Mouse (Mus musculus) ES-E14 (cell line): Measurements from ENCODE around the gene Ptprcap. TPM values are rescaled to one million over a fixed set of nuclear protein-coding genes. Genes with fewer than 3 reads are reported as not detected.

Experiments used
- DNase-seq: peaks from one replicate; pipeline ENCODE4 v3.0.0-alpha.2; 2013; ENCODE audit warnings: low read depth, low spot score
- H3K27ac ChIP-seq: 2 replicates; pipeline ENCODE4 v1.5.1; 2012; ENCODE audit warnings: low read depth, mild to moderate bottlenecking, low read length, moderate library complexity, mixed read lengths; ENCODE audit not compliant: poor library complexity, insufficient read depth, severe bottlenecking
- H3K36me3 ChIP-seq: 2 replicates; pipeline ENCODE4 v1.6.1; 2012; ENCODE audit warnings: mild to moderate bottlenecking, low read length, moderate library complexity, mixed read lengths; ENCODE audit not compliant: control insufficient read depth, poor library complexity, insufficient read depth, severe bottlenecking
- H3K4me1 ChIP-seq, 2 experiments: fragments of 150-350 bp in 1 of 2; sonication (generic) in 1 of 2; 2 replicates each; pipeline ENCODE4 v1.6.1; 2012; ENCODE audit warnings: low read length in 2 of 2, mild to moderate bottlenecking in 1 of 2, mixed read lengths in 1 of 2; ENCODE audit not compliant: control insufficient read depth in 2 of 2, insufficient read depth in 2 of 2, poor library complexity in 1 of 2
- H3K4me3 ChIP-seq, 2 experiments: fragments of 150-350 bp in 1 of 2; sonication (generic) in 1 of 2; 2 replicates each; pipeline ENCODE4 v1.5.1; 2012; ENCODE audit warnings: low read length in 2 of 2, low read depth in 1 of 2, mild to moderate bottlenecking in 1 of 2, mixed read lengths in 1 of 2; ENCODE audit not compliant: insufficient read depth in 1 of 2, poor library complexity in 1 of 2, severe bottlenecking in 1 of 2
- H3K9ac ChIP-seq: 2 replicates; pipeline ENCODE4 v1.6.1; 2012; ENCODE audit warnings: low read depth, mild to moderate bottlenecking, low read length, mixed read lengths; ENCODE audit not compliant: poor library complexity, insufficient read depth, severe bottlenecking
- H3K9me3 ChIP-seq: fragments of 150-350 bp; sonication (generic); 2 replicates; pipeline ENCODE4 v1.6.1; 2012; ENCODE audit warnings: low read depth, mild to moderate bottlenecking, low read length; ENCODE audit not compliant: control insufficient read depth, insufficient read depth
- CHD2 ChIP-seq: IDR thresholded peaks from 2 replicates; pipeline ENCODE4 v1.6.1; 2014; ENCODE audit warnings: mild to moderate bottlenecking, low read depth, low read length, inconsistent platforms
- HCFC1 ChIP-seq: IDR thresholded peaks from 2 replicates; pipeline ENCODE4 v1.6.1; 2012; ENCODE audit warnings: low read length, inconsistent platforms, borderline replicate concordance; ENCODE audit not compliant: insufficient read depth
- MAFK ChIP-seq: IDR thresholded peaks from 2 replicates; pipeline ENCODE4 v1.6.1; 2014; ENCODE audit warnings: mild to moderate bottlenecking, low read depth, low read length, inconsistent platforms; ENCODE audit not compliant: insufficient read depth
- ZC3H11A ChIP-seq: IDR thresholded peaks from 2 replicates; pipeline ENCODE4 v1.6.1; 2012; ENCODE audit warnings: low read depth, mild to moderate bottlenecking, inconsistent platforms, low read length, borderline replicate concordance
- ZNF384 ChIP-seq: IDR thresholded peaks from 2 replicates; pipeline ENCODE4 v1.6.1; 2012; ENCODE audit warnings: low read depth, low read length, inconsistent platforms
- in situ Hi-C, 2 experiments: fragments of 600-800 bp; cut with MboI; formaldehyde crosslinking; loops; one replicate each; pipeline ENCODE4 v1.15.1; 2025; ENCODE audit warnings: low sequenced_read_pairs in 2 of 2, inconsistent platforms in 1 of 2; ENCODE audit not compliant: unreplicated experiment in 2 of 2
- total RNA-seq: library from RNA; depleted of rRNA; stranded (reverse); fragments of 300-350 nt; gene quantifications from 2 replicates; pipeline ENCODE4 v1.2.3, GENCODE M21; 2012

Ptprcap gene
- total RNA-seq, 1 experiment: 9.5 TPM

- in situ Hi-C loops: no loop called here
These were observed 3.4 kb downstream of the Ptprcap start for GRCm38 (mm10) chr19:4156771-4157170.

GRCm38 (mm10) chr19:4159049-4159448 is 5.6 kb downstream of the Ptprcap start:
- H3K36me3 ChIP-seq: peaks cover 17% of the 10 kb centered on the region

More at GRCm38 (mm10) chr19:4156771-4157170, 3.4 kb downstream of the Ptprcap start:
- no peak overlapping the region for H3K4me3 ChIP-seq
- no peak for DNase-seq
- no peak for TF ChIP-seq ZNF384
- no peak for TF ChIP-seq HCFC1
- no peak for TF ChIP-seq CHD2
- TF ChIP-seq ZC3H11A: no peak
- no peak for TF ChIP-seq MAFK
- peaks cover 25% of the 10 kb centered on the region for H3K36me3 ChIP-seq
- H3K9me3 ChIP-seq: no peaks in the 10 kb centered on the region
- peaks cover 0 to 32% of the 10 kb centered on the region in 2 experiments; a peak in 2 of 4 replicates for H3K4me1 ChIP-seq
- no peak overlapping the region for H3K9ac ChIP-seq
- H3K27ac ChIP-seq: no peak overlapping the region

GRCm38 (mm10) chr19:4162646-4163542 is 9.5 kb downstream of the Ptprcap start, which contains the start of gene Rps6kb2:
Rps6kb2 (minus strand) TSS chr19:4163354.
- DNase-seq: peak; percentile 93
- H3K27ac ChIP-seq: no peak within 1 kb of the TSS
- TF ChIP-seq HCFC1 (peak; percentile 98), ZC3H11A (0 out of 2 replicates have a peak, but pooled peaks have one; percentile 29), ZNF384 (no peak)

More at GRCm38 (mm10) chr19:4159049-4159448, 5.6 kb downstream of the Ptprcap start:
- Histone ChIP-seq H3K4me1 (peaks cover 0 to 25% of the 10 kb centered on the region in 2 experiments; a peak in 2 of 4 replicates), H3K27ac (no peak overlapping the region), H3K4me3 (no peak overlapping the region), H3K9ac (no peak overlapping the region), H3K9me3 (no peaks in the 10 kb centered on the region)
- no peak for DNase-seq
- in situ Hi-C loops: no loop called here
- no peak for TF ChIP-seq ZNF384
- no peak for TF ChIP-seq ZC3H11A
- no peak for TF ChIP-seq CHD2
- TF ChIP-seq HCFC1: no peak
- no peak for TF ChIP-seq MAFK

GRCm38 (mm10) chr19:4163543-4163887 is 10.1 kb downstream of the Ptprcap start:
- TF ChIP-seq HCFC1 (no peak), ZNF384 (no peak), ZC3H11A (no peak), CHD2 (no peak), MAFK (no peak)
- in situ Hi-C loops: no loop called here
- no peaks in the 10 kb centered on the region for H3K9me3 ChIP-seq
- H3K27ac ChIP-seq: no peak overlapping the region
- peak overlapping the region; percentile 87 to 95 for H3K4me3 ChIP-seq
- peaks cover 0 to 17% of the 10 kb centered on the region in 2 experiments; a peak in 1 of 4 replicates for H3K4me1 ChIP-seq
- no peak for DNase-seq
- H3K36me3 ChIP-seq: peaks cover 9% of the 10 kb centered on the region
- peak overlapping the region; percentile 69 for H3K9ac ChIP-seq

More at GRCm38 (mm10) chr19:4162646-4163542, 9.5 kb downstream of the Ptprcap start, which contains the start of gene Rps6kb2:
- H3K9ac ChIP-seq: peak within 1 kb of the TSS; percentile 89
- in situ Hi-C loops: no loop called here
- H3K4me3 ChIP-seq: peak within 1 kb of the TSS; percentile 87 to 95
- H3K36me3 ChIP-seq: peaks cover 14% of the 10 kb centered on the region
- H3K4me1 ChIP-seq: peaks cover 0 to 17% of the 10 kb centered on the region in 2 experiments; a peak in 1 of 4 replicates
- no peaks in the 10 kb centered on the region for H3K9me3 ChIP-seq
